Mouse (Mus musculus) lung, postnatal 0 days (tissue): ENCODE measurements around the gene Amigo2.

Experiments
- CTCF ChIP-seq: IDR thresholded peaks from 2 replicates; pipeline ENCODE4 v1.5.1; 2016; ENCODE audit warnings: antibody characterized with exemption, mild to moderate bottlenecking
- EP300 ChIP-seq: IDR thresholded peaks from 2 replicates; pipeline ENCODE4 v1.6.1; 2016; ENCODE audit warnings: antibody characterized with exemption, mild to moderate bottlenecking, control low read depth

- no peak for TF ChIP-seq CTCF
- TF ChIP-seq EP300 = no peak
Measured at GRCm38 (mm10) chr15:97285665-97286212, 38.7 kb upstream of the Amigo2 start.
